ENCODE assay signal across 8 mouse cellular contexts in the genomic region with DNA sequence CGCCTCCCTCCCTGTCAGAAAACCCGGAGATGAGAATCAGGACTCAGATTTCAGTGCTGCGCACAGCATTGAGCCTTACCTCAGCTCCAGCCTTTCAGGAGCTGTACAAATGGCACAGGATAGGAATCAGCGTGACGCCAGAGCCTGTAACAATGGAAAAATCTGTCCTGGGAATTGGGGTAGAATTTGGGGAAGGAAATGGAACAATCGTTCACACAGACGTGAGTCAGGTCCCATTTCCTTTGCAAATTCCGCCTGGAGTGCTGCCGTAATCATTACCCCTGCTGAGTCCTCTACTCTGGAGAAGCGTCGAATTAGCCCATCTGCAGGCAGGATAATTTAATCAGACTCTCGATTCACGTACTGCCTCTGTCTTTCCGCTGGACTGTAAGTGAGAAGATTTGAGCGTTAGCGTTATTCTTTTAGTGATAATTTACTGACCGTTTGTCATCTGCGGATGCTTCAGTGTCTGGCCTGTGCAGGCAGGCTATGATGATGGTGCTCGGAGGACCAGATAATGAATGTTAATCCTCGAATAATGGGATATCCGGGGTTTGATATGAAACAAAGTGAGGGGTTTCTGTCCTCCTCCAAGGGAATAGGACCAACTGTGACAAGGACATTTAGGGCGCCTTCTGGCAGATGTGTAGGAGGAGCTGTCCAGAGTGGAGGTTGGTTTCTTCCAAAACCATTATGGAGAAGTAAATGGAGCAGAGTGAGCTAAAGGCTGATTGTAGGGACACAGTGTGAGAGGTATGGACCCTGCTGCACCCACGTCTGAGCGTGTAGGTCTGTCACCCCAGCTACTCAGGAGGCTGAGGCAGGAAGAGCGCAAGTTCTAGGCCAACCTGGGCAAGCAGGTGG. TPM values are rescaled to one million over a fixed set of nuclear protein-coding genes. Genes with fewer than 3 reads are reported as not detected.
DNase-seq lines count a peak whose midpoint lies in the region; ATAC-seq and TF ChIP-seq lines count a peak whose summit lies in the region.

No protein-coding gene starts in this region.

- H3K4me2 ChIP-seq in liver, embryonic 13.5 days, result no peak overlapping the region

- 65% methylated on average over 25 of the region's 25 CpGs for WGBS in liver, embryonic 13.5 days (ENCODE audit: insufficient replicate concordance)
- 94% methylated on average over 25 of the region's 25 CpGs for WGBS in thymus, adult 2 months

- no peak overlapping the region for H3K9ac ChIP-seq in liver, embryonic 13.5 days

- no peaks in the 10 kb centered on the region for H3K36me3 ChIP-seq in liver, embryonic 13.5 days
- no peaks in the 10 kb centered on the region for H3K36me3 ChIP-seq in thymus, adult 2 months (ENCODE audit: control insufficient read depth, insufficient read depth, low read length)

- no peak overlapping the region for H3K27ac ChIP-seq in liver, embryonic 13.5 days
- H3K27ac ChIP-seq in thymus, adult 2 months (ENCODE audit: control insufficient read depth, insufficient read depth, low read length), result no peak overlapping the region

- H3K4me1 ChIP-seq in liver, embryonic 13.5 days (replicated peaks), result no peaks in the 10 kb centered on the region
- peaks cover 5% of the 10 kb centered on the region; the same call in 1 of the 2 replicates for H3K4me1 ChIP-seq in thymus, adult 2 months (replicated peaks; ENCODE audit: control insufficient read depth, insufficient read depth, low read length)

- H3K27me3 ChIP-seq in liver, embryonic 13.5 days, result no peaks in the 10 kb centered on the region
- no peaks in the 10 kb centered on the region for H3K27me3 ChIP-seq in thymus, adult 2 months (ENCODE audit: control insufficient read depth, insufficient read depth, low read length)

- no peak for TF ChIP-seq POLR2A in thymus, adult 2 months (IDR thresholded peaks at IDR 0.05; ENCODE audit: control insufficient read depth, extremely low read depth, insufficient read depth, low read length, poor library complexity)

- H3K4me3 ChIP-seq in liver, embryonic 13.5 days (replicated peaks), result no peak overlapping the region
- H3K4me3 ChIP-seq in thymus, adult 2 months (ENCODE audit: control insufficient read depth, insufficient read depth, low read length), result no peak overlapping the region

- DNase-seq in liver, embryonic 13.5 days, result no peak
- DNase-seq in liver, result no peak
- DNase-seq in heart, adult 18-20 months, result peak; percentile 59 to 83
- peak; percentile 34 for DNase-seq in kidney, adult 18-20 months
- DNase-seq in lung, postnatal 25 days (ENCODE audit: low spot score), result peak; percentile 66
- DNase-seq in thymus, adult 2 months, result no peak
- DNase-seq in urinary bladder, postnatal 14 days (ENCODE audit: low spot score), result no peak
- no peak for DNase-seq in c-Kit-positive CD71-positive TER-119-positive erythroid progenitor cells, embryonic 14.5 days (ENCODE audit: low spot score)

- 0 out of 2 replicates have a peak, but pooled peaks have one; percentile 29 for ATAC-seq in liver, embryonic 13.5 days (ENCODE audit: low read depth)

- H3K9me3 ChIP-seq in liver, embryonic 13.5 days (replicated peaks), result no peaks in the 10 kb centered on the region

- TF ChIP-seq CTCF in thymus, adult 2 months (IDR thresholded peaks at IDR 0.05; ENCODE audit: borderline replicate concordance, control insufficient read depth, extremely low read depth, insufficient read depth, low read length, poor library complexity), result no peak

RNA-seq across cellular contexts. Expression of a gene that starts 52.3 kb away (rescaled TPM):
- 25.0 and 30.5 TPM in 2 replicates for polyA plus RNA-seq in liver, embryonic 13.5 days (2015; fragmentation: Nextera tagmentation; extraction: Ambion mirVana)
- under 1 TPM; 0.22 to 0.33 TPM for total RNA-seq in heart, adult 18-20 months (2021)
- 8.0 and 9.0 TPM in 2 replicates for polyA plus RNA-seq in thymus, adult 2 months (2012; rRNA removed)

Comparison
In these comparisons a context has a peak if more than half of its experiments do, and no peak if none do; other contexts are left out.
1. DNase-seq: peak in heart, adult 18-20 months (2 of 2), kidney, adult 18-20 months (single experiment) and lung, postnatal 25 days (single experiment); none in liver, embryonic 13.5 days (single experiment), liver (single experiment), thymus, adult 2 months (single experiment), urinary bladder, postnatal 14 days (single experiment) and c-Kit-positive CD71-positive TER-119-positive erythroid progenitor cells, embryonic 14.5 days (single experiment).